ENCODE assay signal across 8 mouse cellular contexts in genomic region chr5:121592064-121592815, GRCm38 (mm10). TPM values are rescaled to one million over a fixed set of nuclear protein-coding genes. Genes with fewer than 3 reads are reported as not detected.
DNase-seq lines count a peak whose midpoint lies in the region; ATAC-seq lines count a peak whose summit lies in the region.

No protein-coding gene starts in this region.

- peak overlapping the region; percentile 83 for H3K4me3 ChIP-seq in erythroblast, embryonic 14.5 days (replicated peaks)
- peak overlapping the region; percentile 84 for H3K4me3 ChIP-seq in heart, embryonic 16.5 days (ENCODE audit: low read length)

- no peak overlapping the region for H3K9ac ChIP-seq in heart, embryonic 16.5 days (ENCODE audit: low read length)

- no peak overlapping the region for H3K27ac ChIP-seq in heart, embryonic 16.5 days (ENCODE audit: low read length)

- H3K9me3 ChIP-seq in erythroblast, embryonic 14.5 days (ENCODE audit: control insufficient read depth, low read length), result no peaks in the 10 kb centered on the region
- H3K9me3 ChIP-seq in heart, embryonic 16.5 days (replicated peaks; ENCODE audit: control insufficient read depth, low read length), result no peaks in the 10 kb centered on the region

- H3K4me2 ChIP-seq in heart, embryonic 16.5 days (ENCODE audit: low read depth, low read length), result peak overlapping the region; percentile 98

- WGBS in heart, embryonic 16.5 days, result 68% methylated on average over 11 of the region's 11 CpGs

- no peak for ATAC-seq in erythroblast, adult 5-6 weeks (replicated peaks; ENCODE audit: low FRiP score, poor library complexity, severe bottlenecking)
- no peak for ATAC-seq in heart, embryonic 16.5 days (replicated peaks; ENCODE audit: extremely low read depth, insufficient read depth, low FRiP score)

- H3K36me3 ChIP-seq in erythroblast, embryonic 14.5 days (ENCODE audit: control insufficient read depth), result no peaks in the 10 kb centered on the region; the same call in 1 of the 2 replicates
- H3K36me3 ChIP-seq in heart, embryonic 16.5 days (ENCODE audit: control insufficient read depth, insufficient read depth), result no peaks in the 10 kb centered on the region

- peaks cover 17% of the 10 kb centered on the region for H3K27me3 ChIP-seq in erythroblast, embryonic 14.5 days (ENCODE audit: control insufficient read depth)
- no peaks in the 10 kb centered on the region for H3K27me3 ChIP-seq in heart, embryonic 16.5 days (ENCODE audit: control insufficient read depth, insufficient read depth, low read length)

- peaks cover 53% of the 10 kb centered on the region for H3K4me1 ChIP-seq in erythroblast, embryonic 14.5 days (ENCODE audit: control insufficient read depth)
- H3K4me1 ChIP-seq in heart, embryonic 16.5 days (ENCODE audit: control insufficient read depth, insufficient read depth, low read length), result peaks cover 11% of the 10 kb centered on the region

- DNase-seq in ZHBTc4 (ENCODE audit: low read depth, low spot score), result peak; percentile 18
- DNase-seq in lung, postnatal 10 days, result peak; percentile 46
- DNase-seq in urinary bladder, postnatal 36 days (ENCODE audit: low spot score in 2 of 2), result no peak
- DNase-seq in cerebellum, adult 8-10 months, result no peak
- no peak for DNase-seq in cerebellum, adult 18-20 months

RNA-seq across cellular contexts. Expression of gene Aldh2, which starts 1.4 kb away (rescaled TPM):
- polyA plus RNA-seq in erythroblast, embryonic 14.5 days (2012), result 11.0 and 12.8 TPM in 2 replicates
- total RNA-seq in erythroblast, adult 5-6 weeks (2015; ENCODE audit: low replicate concordance), result 28.2 and 58.1 TPM in 2 replicates
- 96.6 and 99.4 TPM in 2 replicates for total RNA-seq in erythroblast, adult 5-6 weeks (2017; ENCODE audit: low replicate concordance)
- 132 and 133 TPM in 2 replicates for polyA plus RNA-seq in heart, embryonic 16.5 days (2015; fragmentation: Nextera tagmentation; extraction: Ambion mirVana)

RNA-seq across cellular contexts. Expression of gene Acad12, which starts 26.5 kb away (rescaled TPM):
- polyA plus RNA-seq in erythroblast, embryonic 14.5 days (2012), result 0.04 and 0.06 TPM in 2 replicates
- 1.9 and 3.1 TPM in 2 replicates for total RNA-seq in erythroblast, adult 5-6 weeks (2015; ENCODE audit: low replicate concordance)
- total RNA-seq in erythroblast, adult 5-6 weeks (2017; ENCODE audit: low replicate concordance), result 0.14 and 0.51 TPM in 2 replicates
- 6.7 TPM in 2 replicates for polyA plus RNA-seq in heart, embryonic 16.5 days (2015; fragmentation: Nextera tagmentation; extraction: Ambion mirVana)

RNA-seq across cellular contexts. Expression of gene Mapkapk5, which starts 46.5 kb away (rescaled TPM):
- 7.0 and 9.2 TPM in 2 replicates for polyA plus RNA-seq in erythroblast, embryonic 14.5 days (2012)
- 51.0 and 70.3 TPM in 2 replicates for total RNA-seq in erythroblast, adult 5-6 weeks (2015; ENCODE audit: low replicate concordance)
- total RNA-seq in erythroblast, adult 5-6 weeks (2017; ENCODE audit: low replicate concordance), result 36.1 and 43.6 TPM in 2 replicates
- 36.6 and 39.3 TPM in 2 replicates for polyA plus RNA-seq in heart, embryonic 16.5 days (2015; fragmentation: Nextera tagmentation; extraction: Ambion mirVana)

RNA-seq across cellular contexts. Expression of gene Adam1a, which starts 47.0 kb away (rescaled TPM):
- polyA plus RNA-seq in erythroblast, embryonic 14.5 days (2012), result 0.01 and 0.02 TPM in 2 replicates
- 0.38 and 1.3 TPM in 2 replicates for total RNA-seq in erythroblast, adult 5-6 weeks (2015; ENCODE audit: low replicate concordance)
- 0.85 and 1.4 TPM in 2 replicates for total RNA-seq in erythroblast, adult 5-6 weeks (2017; ENCODE audit: low replicate concordance)
- 0.54 and 1.3 TPM in 2 replicates for polyA plus RNA-seq in heart, embryonic 16.5 days (2015; fragmentation: Nextera tagmentation; extraction: Ambion mirVana)

RNA-seq across cellular contexts. Expression of gene Gm42878, which starts 47.0 kb away (rescaled TPM):
- 0.01 TPM in 1 of 2 replicates, not detected in the other for polyA plus RNA-seq in erythroblast, embryonic 14.5 days (2012)
- total RNA-seq in erythroblast, adult 5-6 weeks (2015; ENCODE audit: low replicate concordance), result not detected in 2 replicates
- 0.60 TPM in 1 of 2 replicates, not detected in the other for total RNA-seq in erythroblast, adult 5-6 weeks (2017; ENCODE audit: low replicate concordance)
- polyA plus RNA-seq in heart, embryonic 16.5 days (2015; fragmentation: Nextera tagmentation; extraction: Ambion mirVana), result 0.32 TPM in 1 of 2 replicates, not detected in the other

Comparison
In these comparisons a context has a peak if more than half of its experiments do, and no peak if none do; other contexts are left out.
1. DNase-seq: peak in ZHBTc4 (single experiment) and lung, postnatal 10 days (single experiment); none in urinary bladder, postnatal 36 days (0 of 2), cerebellum, adult 8-10 months (single experiment) and cerebellum, adult 18-20 months (0 of 2).